Mouse (Mus musculus) hindbrain, embryonic 11.5 days (tissue): ENCODE measurements around the gene Rxfp2. TPM values are rescaled to one million over a fixed set of nuclear protein-coding genes. Genes with fewer than 3 reads are reported as not detected.

ENCODE experiments used
- ATAC-seq: fragments of 200-750 bp; cut with Nextera tagmentation; 2 replicates; pipeline ENCODE4 v1.8.0; 2017; ENCODE audit warnings: mild to moderate bottlenecking, moderate TSS enrichment, moderate library complexity; ENCODE audit not compliant: low FRiP score
- DNase-seq: peaks from one replicate; pipeline ENCODE4 v3.0.0-alpha.2; 2015; ENCODE audit warnings: low spot score
- H3K27ac ChIP-seq: fragments of 300-500 bp; sonication (generic); 2 replicates; pipeline ENCODE4 v1.5.1; 2014; ENCODE audit warnings: mild to moderate bottlenecking, low read depth, low read length
- H3K27me3 ChIP-seq: fragments of 300-500 bp; sonication (generic); 2 replicates; pipeline ENCODE4 v1.6.1; 2014; ENCODE audit warnings: mild to moderate bottlenecking, low read length, moderate library complexity, mixed read lengths; ENCODE audit not compliant: control insufficient read depth, insufficient read depth
- H3K36me3 ChIP-seq: fragments of 300-500 bp; sonication (generic); 2 replicates; pipeline ENCODE4 v1.6.1; 2014; ENCODE audit warnings: mild to moderate bottlenecking, low read length, moderate library complexity, mixed read lengths; ENCODE audit not compliant: control insufficient read depth, insufficient read depth
- H3K4me1 ChIP-seq: fragments of 300-500 bp; sonication (generic); replicated peaks from 2 replicates; pipeline ENCODE4 v1.6.1; 2014; ENCODE audit warnings: low read length, mixed read lengths; ENCODE audit not compliant: control insufficient read depth, insufficient read depth
- H3K4me2 ChIP-seq: fragments of 300-500 bp; sonication (generic); replicated peaks from 2 replicates; pipeline ENCODE4 v1.6.1; 2014; ENCODE audit warnings: mild to moderate bottlenecking, low read depth, low read length
- H3K4me3 ChIP-seq: fragments of 300-500 bp; sonication (generic); 2 replicates; pipeline ENCODE4 v1.5.1; 2014; ENCODE audit warnings: low read depth, low read length
- H3K9ac ChIP-seq: fragments of 300-500 bp; sonication (generic); 2 replicates; pipeline ENCODE4 v1.6.1; 2014; ENCODE audit warnings: low read depth, low read length
- H3K9me3 ChIP-seq: fragments of 300-500 bp; sonication (generic); 2 replicates; pipeline ENCODE4 v1.6.1; 2016; ENCODE audit warnings: low read length; ENCODE audit not compliant: control insufficient read depth
- WGBS: fragments of 180-500 bp; shearing (Covaris S2); extraction: QIAGEN DNeasy Blood & Tissue Kit; methylation state at CpG from one replicate; pipeline ENCODE4 v1.1.7; 2014; 5-methylcytosine and 5-hydroxymethylcytosine counted together
- polyA plus RNA-seq: library from polyadenylated mRNA; unstranded; fragments of >200 nt; fragmentation: Nextera tagmentation; extraction: Ambion mirVana; gene quantifications from 2 replicates; pipeline ENCODE4 v1.2.1, GENCODE M21; 2014

Gene Rxfp2
- polyA plus RNA-seq, 1 experiment from 2014 or later: 0.49 TPM

DNA sequence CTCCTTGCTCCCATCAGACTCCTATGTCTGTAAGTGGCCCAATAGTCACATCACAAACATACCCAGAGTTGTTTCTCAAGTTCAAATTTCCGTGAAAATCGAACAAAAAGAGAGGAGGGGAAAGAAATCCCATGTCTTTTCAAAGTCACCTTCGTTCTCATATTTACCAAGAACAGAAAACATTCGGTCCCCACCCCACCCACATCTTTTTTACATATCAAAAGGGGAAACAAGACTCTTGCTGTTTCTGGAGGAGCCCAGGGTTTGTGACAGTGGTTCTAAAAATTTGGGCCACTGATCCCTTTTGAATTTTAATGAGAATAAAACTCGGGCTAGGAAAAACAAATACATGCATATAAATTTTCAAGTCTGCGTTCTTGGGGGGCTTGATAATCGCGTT, 92.8 kb downstream of the Rxfp2 start:
- H3K4me2 ChIP-seq: no peak overlapping the region
- ATAC-seq: no peak
- no peak for DNase-seq
- 55% methylated on average over 8 of the region's 8 CpGs for WGBS
- no peaks in the 10 kb centered on the region for H3K4me1 ChIP-seq
- H3K9me3 ChIP-seq: no peaks in the 10 kb centered on the region
- H3K9ac ChIP-seq: no peak overlapping the region
- no peaks in the 10 kb centered on the region for H3K36me3 ChIP-seq
- no peak overlapping the region for H3K27ac ChIP-seq
- no peak overlapping the region for H3K4me3 ChIP-seq
- H3K27me3 ChIP-seq: no peaks in the 10 kb centered on the region

DNA sequence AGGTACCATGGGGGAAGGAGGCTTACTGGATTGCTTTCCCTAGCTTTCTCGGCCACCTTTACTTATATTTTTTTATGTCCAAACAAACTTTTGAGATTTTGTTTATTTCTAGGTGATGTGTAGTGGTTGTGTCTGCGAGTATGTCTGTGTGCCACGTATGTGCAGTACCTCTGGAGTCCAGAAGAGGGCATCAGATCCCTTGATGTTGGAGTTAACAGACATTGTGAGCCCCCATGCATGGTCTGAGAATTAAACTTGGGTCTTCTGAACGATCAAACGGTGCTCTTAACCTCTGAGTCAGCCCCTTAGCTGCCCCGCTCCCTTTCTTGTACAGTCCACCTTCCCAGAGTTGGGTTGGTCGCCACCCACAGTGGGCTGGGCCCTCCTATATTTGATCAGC, 95.5 kb downstream of the Rxfp2 start:
- H3K36me3 ChIP-seq: no peaks in the 10 kb centered on the region
- no peaks in the 10 kb centered on the region for H3K27me3 ChIP-seq
- H3K4me1 ChIP-seq: no peaks in the 10 kb centered on the region
- H3K4me2 ChIP-seq: no peak overlapping the region
- H3K27ac ChIP-seq: no peak overlapping the region
- WGBS: 78% methylated on average over 7 of the region's 7 CpGs
- DNase-seq: no peak
- H3K4me3 ChIP-seq: no peak overlapping the region
- H3K9me3 ChIP-seq: no peaks in the 10 kb centered on the region
- ATAC-seq: no peak
- H3K9ac ChIP-seq: no peak overlapping the region

- Histone ChIP-seq H3K9ac (no peak overlapping the region), H3K4me2 (no peak overlapping the region), H3K4me3 (no peak overlapping the region), H3K9me3 (no peaks in the 10 kb centered on the region), H3K27me3 (no peaks in the 10 kb centered on the region), H3K27ac (no peak overlapping the region), H3K4me1 (no peaks in the 10 kb centered on the region), H3K36me3 (no peaks in the 10 kb centered on the region)
- WGBS: 95% methylated on average over 4 of the region's 4 CpGs
- DNase-seq (no peak), ATAC-seq (no peak)
Measured at GRCm38 (mm10) chr5:150114778-150115177, 96.3 kb downstream of the Rxfp2 start.

DNA sequence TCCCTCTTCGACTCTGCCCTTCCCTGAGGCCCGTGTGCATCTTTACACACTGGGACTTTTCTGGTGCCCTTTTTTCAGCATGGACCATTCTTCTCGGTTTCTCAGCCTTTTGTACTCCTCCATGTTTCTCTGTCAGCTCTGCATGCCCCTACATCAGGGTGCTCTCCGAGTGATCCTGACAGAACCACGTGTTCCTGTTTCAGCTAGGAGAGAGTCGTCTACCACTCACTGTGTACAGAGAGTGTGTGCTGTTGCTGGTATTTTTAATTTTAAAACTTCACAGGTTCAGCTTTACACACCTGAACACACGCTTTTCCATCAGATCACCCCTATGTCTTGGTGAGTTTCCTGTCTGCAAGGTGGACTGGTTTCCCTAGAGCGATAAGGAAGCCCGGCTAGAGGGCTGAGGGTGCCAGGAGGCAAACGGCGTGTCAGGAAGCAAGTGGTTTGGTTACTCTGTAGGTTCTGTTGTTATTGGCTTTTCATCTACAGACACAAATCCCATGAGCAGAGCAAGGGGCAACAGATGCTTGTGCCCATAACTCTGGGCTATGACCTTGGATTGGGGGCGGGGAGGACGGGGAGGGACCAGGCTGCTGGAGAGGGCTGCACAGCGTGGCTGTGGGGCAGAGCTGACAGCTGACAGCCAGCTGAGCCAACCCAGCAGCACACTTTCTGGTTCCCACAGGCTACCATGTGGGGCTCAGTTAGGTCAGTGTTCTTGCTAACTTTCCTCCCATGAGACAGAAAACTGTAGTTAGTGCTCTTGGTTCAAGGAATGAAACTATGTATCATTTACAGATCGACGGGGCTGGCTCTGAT, 97.0 kb downstream of the Rxfp2 start:
- Histone ChIP-seq H3K9me3 (no peaks in the 10 kb centered on the region), H3K4me3 (no peak overlapping the region), H3K36me3 (no peaks in the 10 kb centered on the region), H3K4me1 (no peaks in the 10 kb centered on the region), H3K9ac (no peak overlapping the region), H3K27me3 (no peaks in the 10 kb centered on the region), H3K4me2 (no peak overlapping the region), H3K27ac (no peak overlapping the region)
- peak; percentile 39; the same call in 1 of the 2 replicates for ATAC-seq
- DNase-seq: peak; percentile 49
- 62% methylated on average over 16 of the region's 16 CpGs for WGBS

- ATAC-seq (no peak), DNase-seq (no peak)
- Histone ChIP-seq H3K27me3 (no peaks in the 10 kb centered on the region), H3K4me1 (no peaks in the 10 kb centered on the region), H3K36me3 (no peaks in the 10 kb centered on the region), H3K9me3 (no peaks in the 10 kb centered on the region), H3K4me2 (no peak overlapping the region), H3K9ac (no peak overlapping the region), H3K4me3 (no peak overlapping the region), H3K27ac (no peak overlapping the region)
- 80% methylated on average over 9 of the region's 9 CpGs for WGBS
Measured at GRCm38 (mm10) chr5:150116216-150116905, 97.9 kb downstream of the Rxfp2 start.

DNA sequence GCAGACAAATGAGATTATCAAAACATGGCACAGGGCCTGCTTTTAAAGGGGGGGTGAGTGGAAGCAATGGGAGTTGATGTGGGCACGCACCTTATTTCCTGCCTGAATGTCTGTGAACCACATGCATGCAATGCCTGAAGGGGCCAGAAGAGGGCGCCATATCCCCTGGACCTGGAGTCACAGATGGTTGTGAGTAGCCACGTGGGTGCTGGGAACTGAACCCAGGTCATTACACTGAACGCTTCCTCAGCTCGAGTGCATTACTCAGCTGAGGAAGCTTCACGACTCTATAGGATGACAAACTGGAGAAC, 98.4 kb downstream of the Rxfp2 start:
- H3K36me3 ChIP-seq: no peaks in the 10 kb centered on the region
- H3K4me2 ChIP-seq: no peak overlapping the region
- H3K27ac ChIP-seq: no peak overlapping the region
- 88% methylated on average over 6 of the region's 6 CpGs for WGBS
- DNase-seq (no peak), ATAC-seq (no peak)
- no peaks in the 10 kb centered on the region for H3K4me1 ChIP-seq
- no peaks in the 10 kb centered on the region for H3K27me3 ChIP-seq
- H3K9ac ChIP-seq: no peak overlapping the region
- H3K4me3 ChIP-seq: no peak overlapping the region
- H3K9me3 ChIP-seq: no peaks in the 10 kb centered on the region

GRCm38 (mm10) chr5:150118124-150118454, 99.6 kb downstream of the Rxfp2 start:
- peak overlapping the region; percentile 67 for H3K4me3 ChIP-seq
- no peak for ATAC-seq
- no peaks in the 10 kb centered on the region for H3K4me1 ChIP-seq
- no peaks in the 10 kb centered on the region for H3K27me3 ChIP-seq
- no peak for DNase-seq
- H3K36me3 ChIP-seq: no peaks in the 10 kb centered on the region
- H3K9ac ChIP-seq: no peak overlapping the region
- H3K9me3 ChIP-seq: no peaks in the 10 kb centered on the region
- WGBS: 20% methylated on average over 8 of the region's 8 CpGs
- peak overlapping the region; percentile 60 for H3K4me2 ChIP-seq
- H3K27ac ChIP-seq: no peak overlapping the region

DNA sequence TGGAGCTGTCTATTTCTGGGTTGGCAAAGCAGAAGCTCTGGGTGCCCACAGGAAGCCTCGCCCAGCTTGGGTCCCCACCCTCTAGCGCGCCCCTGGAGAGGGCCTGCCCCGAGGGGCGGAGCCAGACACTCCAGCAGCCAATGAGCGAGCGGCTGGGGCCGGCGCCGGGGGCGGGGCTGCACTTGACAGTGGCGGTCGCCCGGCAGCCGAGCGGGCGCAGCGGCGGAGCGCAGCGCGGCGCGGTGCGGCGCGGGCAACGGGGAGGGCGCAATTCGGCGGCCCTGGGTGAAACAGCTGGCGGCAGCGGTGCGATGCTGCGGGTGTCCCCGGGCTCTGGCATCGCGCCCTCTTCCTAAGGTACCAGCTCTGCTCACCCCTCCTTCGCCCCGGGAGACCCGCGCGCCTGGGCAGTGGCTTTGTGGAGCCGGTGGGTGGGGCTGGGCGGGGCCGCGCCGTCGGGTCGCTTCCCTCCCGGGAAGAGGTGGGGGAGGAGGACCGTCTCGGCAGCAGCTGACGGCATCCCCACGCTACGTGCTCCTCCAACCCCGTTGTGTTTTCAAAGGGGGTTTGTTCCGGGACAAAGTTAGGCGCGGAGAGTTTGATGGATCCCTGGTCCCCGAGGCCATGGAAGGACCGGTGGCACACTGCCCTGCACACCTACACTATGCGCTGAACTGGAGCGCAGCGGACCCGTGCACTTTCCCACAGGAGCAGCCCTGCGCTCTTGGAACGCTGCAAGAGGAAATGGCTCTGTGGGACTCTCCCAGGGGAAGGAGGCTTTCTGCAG, 100.2 kb downstream of the Rxfp2 start, which contains the start of gene Fry:
Fry (plus strand) TSS at position 191 of the 787 bp plus-strand sequence.
- H3K4me3 ChIP-seq: peak within 1 kb of the TSS; percentile 67
- peak within 1 kb of the TSS; percentile 60 for H3K4me2 ChIP-seq
- peak within 1 kb of the TSS; percentile 57 for H3K9ac ChIP-seq
- peak; percentile 97 for ATAC-seq
- no peaks in the 10 kb centered on the region for H3K9me3 ChIP-seq
- DNase-seq: peak; percentile 91
- H3K36me3 ChIP-seq: no peaks in the 10 kb centered on the region
- no peaks in the 10 kb centered on the region for H3K27me3 ChIP-seq
- H3K27ac ChIP-seq: peak within 1 kb of the TSS; percentile 65
- no peaks in the 10 kb centered on the region for H3K4me1 ChIP-seq
- under 1% methylated on average over 60 of the region's 68 CpGs for WGBS
